Mouse (Mus musculus): ENCODE results near the gene Gm595. TPM values are rescaled to one million over a fixed set of nuclear protein-coding genes. Genes with fewer than 3 reads are reported as not detected.

Gm595 gene
- polyA plus RNA-seq, 1 experiment from 2014 or later: not detected

Other genes with a start within 250 kb of the Gm595 start
- gene Gpr119, start 203.2 kb downstream of the Gm595 start, polyA plus RNA-seq (2014; fragmentation: Nextera tagmentation; extraction: Ambion mirVana): not detected in 2 replicates
- 25.2 and 26.4 TPM in 2 replicates for gene Rbmx2, start 182.7 kb downstream of the Gm595 start, polyA plus RNA-seq (2014; fragmentation: Nextera tagmentation; extraction: Ambion mirVana)